Mouse (Mus musculus) forebrain, embryonic 14.5 days (tissue): ENCODE measurements around the gene 1700030J22Rik. TPM values are rescaled to one million over a fixed set of nuclear protein-coding genes. Genes with fewer than 3 reads are reported as not detected.
A peak's percentile ranks its signal among the peaks of the same experiment; 100 is the strongest.

Source experiments
- ATAC-seq: fragments of 200-750 bp; cut with Nextera tagmentation; 2 replicates; pipeline ENCODE4 v1.8.0; 2017; ENCODE audit warnings: mild to moderate bottlenecking, moderate library complexity
- DNase-seq: peaks from one replicate; pipeline ENCODE4 v3.0.0-alpha.2; 2015; ENCODE audit warnings: low spot score
- H3K27ac ChIP-seq: fragments of 300-500 bp; sonication (generic); 2 replicates; pipeline ENCODE4 v1.5.1; 2014; ENCODE audit warnings: low read depth, mild to moderate bottlenecking, control low read depth, low read length, moderate library complexity
- H3K27me3 ChIP-seq: fragments of 300-500 bp; sonication (generic); replicated peaks from 2 replicates; pipeline ENCODE4 v1.6.1; 2014; ENCODE audit warnings: low read length, control low read depth, mixed read lengths; ENCODE audit not compliant: control insufficient read depth, insufficient read depth
- H3K36me3 ChIP-seq: fragments of 300-500 bp; sonication (generic); 2 replicates; pipeline ENCODE4 v1.6.1; 2014; ENCODE audit warnings: low read length, control low read depth; ENCODE audit not compliant: control insufficient read depth, insufficient read depth
- H3K4me1 ChIP-seq: fragments of 300-500 bp; sonication (generic); 2 replicates; pipeline ENCODE4 v1.6.1; 2014; ENCODE audit warnings: antibody characterized with exemption, low read length, control low read depth; ENCODE audit not compliant: control insufficient read depth, insufficient read depth
- H3K4me2 ChIP-seq: fragments of 300-500 bp; sonication (generic); 2 replicates; pipeline ENCODE4 v1.6.1; 2014; ENCODE audit warnings: mild to moderate bottlenecking, control low read depth, low read length
- H3K4me3 ChIP-seq: fragments of 300-500 bp; sonication (generic); 2 replicates; pipeline ENCODE4 v1.5.1; 2014; ENCODE audit warnings: low read depth, low read length, control low read depth
- H3K9ac ChIP-seq: fragments of 300-500 bp; sonication (generic); 2 replicates; pipeline ENCODE4 v1.6.1; 2014; ENCODE audit warnings: mild to moderate bottlenecking, low read length, control low read depth, moderate library complexity
- H3K9me3 ChIP-seq: fragments of 300-500 bp; sonication (generic); replicated peaks from 2 replicates; pipeline ENCODE4 v1.6.1; 2016; ENCODE audit warnings: low read length, control low read depth, mixed read lengths; ENCODE audit not compliant: control insufficient read depth
- WGBS: fragments of 180-500 bp; shearing (Covaris S2); extraction: QIAGEN DNeasy Blood & Tissue Kit; methylation state at CpG from one replicate; pipeline ENCODE4 v1.1.7; 2014; 5-methylcytosine and 5-hydroxymethylcytosine counted together
- polyA plus RNA-seq: library from polyadenylated mRNA; unstranded; fragments of >200 nt; fragmentation: Nextera tagmentation; extraction: Ambion mirVana; gene quantifications from 2 replicates; pipeline ENCODE4 v1.2.1, GENCODE M21; 2014

The 1700030J22Rik gene
- polyA plus RNA-seq, 1 experiment from 2014 or later = 3.9 TPM

DNA sequence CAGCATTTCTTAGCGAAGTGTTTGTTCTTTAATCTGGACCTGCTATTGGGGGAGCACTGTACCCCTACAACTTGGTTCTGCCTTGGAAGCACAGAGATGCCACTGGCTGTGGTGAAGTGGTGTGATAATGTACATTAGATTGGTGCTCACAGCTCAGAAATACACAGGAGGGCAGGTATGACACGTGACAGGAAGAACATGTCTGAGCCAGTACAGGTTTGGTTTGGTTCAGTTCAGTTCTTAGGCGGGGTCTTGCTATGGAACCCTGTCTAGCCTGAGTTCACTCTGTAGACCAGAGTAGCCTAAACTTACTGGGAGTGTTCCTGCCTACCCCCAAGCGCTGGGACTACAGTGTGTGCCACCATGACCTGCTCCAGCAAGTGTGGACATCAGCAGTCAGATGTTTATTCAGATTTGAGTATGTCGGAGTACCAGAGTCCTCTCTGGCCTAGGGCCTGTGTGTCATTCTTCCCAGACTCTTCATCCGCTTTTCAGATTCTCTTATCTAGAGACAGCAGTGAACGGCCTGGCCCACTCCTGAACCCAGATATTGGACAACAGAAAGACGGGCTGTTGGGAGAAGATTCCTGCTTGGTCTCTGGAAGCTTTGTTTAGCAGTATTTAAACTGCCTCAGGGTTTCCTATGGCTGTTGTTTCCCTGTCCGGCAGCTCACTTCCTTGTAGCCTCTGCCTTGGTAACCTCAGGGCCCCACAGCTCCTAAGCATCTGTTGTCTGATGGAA is 33.4 kb downstream of the 1700030J22Rik start:
- no peak overlapping the region for H3K4me3 ChIP-seq
- peaks cover 8% of the 10 kb centered on the region for H3K4me1 ChIP-seq
- H3K4me2 ChIP-seq = no peak overlapping the region
- H3K27ac ChIP-seq = no peak overlapping the region
- ATAC-seq = no peak
- no peaks in the 10 kb centered on the region for H3K9me3 ChIP-seq
- no peak for DNase-seq
- no peaks in the 10 kb centered on the region for H3K27me3 ChIP-seq
- no peak overlapping the region for H3K9ac ChIP-seq
- 88% methylated on average over 9 of the region's 9 CpGs for WGBS
- 0 out of 2 replicates have a peak, but pooled peaks cover 7% of the 10 kb centered on the region for H3K36me3 ChIP-seq

DNA sequence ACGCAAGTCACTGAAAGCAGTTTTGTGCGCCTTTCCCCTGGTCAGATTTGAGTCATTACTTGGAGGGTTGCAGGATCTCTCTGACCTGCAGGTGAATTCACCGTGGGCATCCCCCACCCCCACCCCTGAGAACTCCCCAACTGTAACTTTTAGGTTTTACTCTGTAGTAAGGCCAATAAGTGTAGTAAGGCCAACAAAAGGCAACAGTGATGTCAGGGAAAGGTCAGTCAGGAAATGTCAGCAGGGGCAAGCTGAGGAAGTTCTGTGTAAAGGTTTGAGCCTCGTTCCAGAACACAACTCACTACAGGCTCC is 34.4 kb downstream of the 1700030J22Rik start:
- peak overlapping the region; percentile 94 for H3K4me3 ChIP-seq
- 12% methylated on average over 4 of the region's 4 CpGs for WGBS
- H3K27me3 ChIP-seq = no peaks in the 10 kb centered on the region
- peaks cover 8% of the 10 kb centered on the region for H3K4me1 ChIP-seq
- H3K4me2 ChIP-seq = peak overlapping the region; percentile 95
- peak overlapping the region; percentile 87 for H3K9ac ChIP-seq
- ATAC-seq (no peak), DNase-seq (no peak)
- no peak overlapping the region for H3K27ac ChIP-seq
- 0 out of 2 replicates have a peak, but pooled peaks cover 7% of the 10 kb centered on the region for H3K36me3 ChIP-seq
- no peaks in the 10 kb centered on the region for H3K9me3 ChIP-seq

DNA sequence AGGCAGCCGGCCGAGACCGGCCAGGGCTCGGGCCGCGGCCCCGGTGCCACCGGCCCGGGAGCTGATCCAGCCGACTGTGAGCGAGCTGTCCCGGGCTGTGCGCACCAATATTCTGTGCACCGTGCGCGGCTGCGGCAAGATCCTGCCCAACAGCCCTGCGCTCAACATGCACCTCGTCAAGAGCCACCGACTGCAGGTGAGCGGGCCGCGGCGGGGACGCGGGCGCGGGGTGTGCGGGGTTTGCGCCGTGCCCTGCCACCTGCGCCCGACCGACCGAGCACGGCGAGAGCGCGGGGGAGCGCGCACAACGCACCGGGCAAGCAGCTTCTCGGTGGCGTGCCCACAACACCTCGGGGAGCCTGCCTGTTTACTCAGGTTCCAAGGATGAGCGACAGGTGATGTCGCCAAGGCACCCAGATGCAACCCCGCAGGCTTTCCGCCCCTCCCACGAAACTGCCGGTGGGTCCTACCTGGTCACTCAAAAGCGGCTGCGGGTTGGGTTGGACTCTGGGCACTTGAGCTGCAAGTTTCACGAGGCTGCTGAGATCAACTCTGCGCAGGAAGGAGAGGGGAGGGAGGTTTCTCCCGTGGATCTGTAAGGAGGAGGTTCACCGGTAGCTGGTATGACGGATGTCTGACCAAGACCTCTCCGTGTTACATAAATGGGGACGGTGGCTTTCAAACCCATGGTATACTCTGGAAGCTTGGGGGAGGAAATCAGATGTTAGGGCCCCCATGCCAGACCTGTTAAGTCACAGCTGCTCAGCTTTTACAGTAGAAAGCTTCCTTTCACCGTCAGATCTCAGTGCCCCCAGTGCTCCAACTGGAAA is 35.0 kb downstream of the 1700030J22Rik start:
- Histone ChIP-seq H3K9ac (peak overlapping the region; percentile 87), H3K4me1 (peaks cover 8% of the 10 kb centered on the region), H3K9me3 (no peaks in the 10 kb centered on the region), H3K27me3 (no peaks in the 10 kb centered on the region), H3K4me3 (peak overlapping the region; percentile 94), H3K4me2 (peak overlapping the region; percentile 95), H3K27ac (peak overlapping the region; percentile 55; the same call in 1 of the 2 replicates), H3K36me3 (0 out of 2 replicates have a peak, but pooled peaks cover 10% of the 10 kb centered on the region)
- DNase-seq (peak; percentile 19), ATAC-seq (peak; percentile 79)
- WGBS = under 1% methylated on average over 55 of the region's 62 CpGs

DNA sequence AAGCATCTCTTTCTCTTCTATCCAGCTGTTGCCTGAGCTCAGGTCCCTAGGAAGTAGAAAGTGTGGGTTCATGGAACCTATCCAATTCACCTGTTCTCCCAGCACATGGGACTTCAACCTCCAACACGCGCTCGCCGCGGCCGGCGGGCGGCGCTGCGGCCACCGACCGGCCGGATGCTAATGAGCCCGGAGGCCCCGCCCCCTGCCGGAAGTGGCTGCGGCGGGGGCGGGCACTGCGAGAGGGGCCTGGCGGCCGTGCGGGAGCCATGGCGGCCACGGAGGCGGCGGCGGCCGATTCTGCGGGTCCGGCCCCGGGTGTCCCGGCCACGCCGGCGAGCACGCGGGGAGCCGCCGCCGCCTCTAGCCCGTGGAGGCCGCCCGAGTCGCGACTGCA is 35.6 kb downstream of the 1700030J22Rik start, which contains the start of gene Atmin:
Gene Atmin (plus strand): TSS at position 233 of the 394 bp plus-strand sequence.
- WGBS = 0% methylated on average over 23 of the region's 46 CpGs
- Histone ChIP-seq H3K36me3 (peaks cover 14% of the 10 kb centered on the region; the same call in 1 of the 2 replicates), H3K4me1 (peaks cover 8% of the 10 kb centered on the region), H3K9ac (peak within 1 kb of the TSS; percentile 87), H3K27me3 (no peaks in the 10 kb centered on the region), H3K27ac (peak within 1 kb of the TSS; percentile 55; the same call in 1 of the 2 replicates), H3K9me3 (no peaks in the 10 kb centered on the region), H3K4me3 (peak within 1 kb of the TSS; percentile 94), H3K4me2 (peak within 1 kb of the TSS; percentile 95)
- DNase-seq (peak; percentile 92), ATAC-seq (peak; percentile 92)

DNA sequence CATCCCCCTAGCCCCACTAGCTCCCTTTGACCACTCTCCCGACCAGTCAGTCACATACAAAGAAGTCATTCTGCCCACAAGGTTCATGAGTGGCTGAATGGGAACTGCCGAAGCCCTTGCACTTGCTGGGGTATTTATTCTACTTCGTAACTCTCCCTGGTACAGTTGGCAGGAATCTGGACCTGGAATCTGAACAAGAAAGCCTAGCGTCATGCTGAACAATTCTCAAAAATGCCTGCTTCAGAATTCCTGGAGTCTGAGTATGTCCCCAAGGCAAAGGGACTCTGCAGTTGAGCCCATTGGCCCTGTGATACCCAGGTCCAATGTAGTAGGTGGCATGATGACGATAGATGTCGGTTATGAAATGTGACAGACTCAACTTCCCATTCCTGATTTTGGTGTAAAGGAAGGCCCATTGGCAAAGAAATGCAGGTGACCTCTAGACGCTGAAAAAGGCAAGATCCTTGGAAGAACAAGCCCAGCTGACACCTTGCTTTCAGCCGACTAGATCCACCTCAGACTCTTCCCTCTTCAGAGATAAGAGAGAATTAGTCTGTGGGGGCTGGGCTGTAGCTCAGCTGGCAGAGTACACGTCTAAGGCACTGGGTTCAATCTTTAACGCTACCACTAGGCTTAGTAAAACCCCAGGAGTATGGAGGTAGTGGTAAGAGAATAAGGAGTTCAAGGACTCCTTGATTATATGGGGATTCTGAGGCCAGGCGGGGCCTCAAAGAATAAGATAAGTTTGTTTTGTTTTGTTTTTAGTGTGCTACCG is 36.3 kb downstream of the 1700030J22Rik start:
- H3K4me1 ChIP-seq = peaks cover 8% of the 10 kb centered on the region
- no peaks in the 10 kb centered on the region for H3K27me3 ChIP-seq
- no peak overlapping the region for H3K27ac ChIP-seq
- no peak overlapping the region; the same call in 1 of the 2 replicates for H3K4me2 ChIP-seq
- 82% methylated on average over 12 of the region's 12 CpGs for WGBS
- DNase-seq = no peak
- ATAC-seq = peak; percentile 18; the same call in 1 of the 2 replicates
- H3K9me3 ChIP-seq = no peaks in the 10 kb centered on the region
- peaks cover 20% of the 10 kb centered on the region; the same call in 1 of the 2 replicates for H3K36me3 ChIP-seq
- H3K4me3 ChIP-seq = no peak overlapping the region; the same call in 1 of the 2 replicates
- H3K9ac ChIP-seq = no peak overlapping the region

DNA sequence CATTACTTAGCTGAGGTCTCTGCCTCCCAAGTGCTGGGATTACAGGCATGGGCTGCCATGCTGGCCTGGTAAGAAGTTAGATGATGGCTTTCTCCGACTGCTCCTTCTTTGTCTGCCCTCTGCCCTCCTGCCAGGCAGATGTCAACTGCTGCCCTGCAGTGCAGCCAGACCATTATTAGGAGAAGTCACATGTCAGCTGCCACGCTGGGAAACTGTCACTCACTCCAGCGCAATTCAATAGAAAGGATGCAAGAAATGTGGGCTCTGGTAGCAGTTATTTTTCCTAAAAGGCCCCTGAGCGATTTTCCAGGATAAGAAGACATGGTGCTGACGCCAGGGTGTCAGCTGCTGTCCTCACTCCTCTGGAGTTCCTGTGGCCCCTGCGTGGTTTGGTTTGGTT is 43.3 kb downstream of the 1700030J22Rik start:
- no peak for DNase-seq
- Histone ChIP-seq H3K36me3 (peaks cover 55% of the 10 kb centered on the region), H3K4me2 (no peak overlapping the region), H3K4me1 (no peaks in the 10 kb centered on the region), H3K27me3 (no peaks in the 10 kb centered on the region), H3K27ac (no peak overlapping the region), H3K4me3 (no peak overlapping the region), H3K9ac (no peak overlapping the region), H3K9me3 (no peaks in the 10 kb centered on the region)
- no peak for ATAC-seq
- WGBS = 53% methylated on average over 6 of the region's 6 CpGs

DNA sequence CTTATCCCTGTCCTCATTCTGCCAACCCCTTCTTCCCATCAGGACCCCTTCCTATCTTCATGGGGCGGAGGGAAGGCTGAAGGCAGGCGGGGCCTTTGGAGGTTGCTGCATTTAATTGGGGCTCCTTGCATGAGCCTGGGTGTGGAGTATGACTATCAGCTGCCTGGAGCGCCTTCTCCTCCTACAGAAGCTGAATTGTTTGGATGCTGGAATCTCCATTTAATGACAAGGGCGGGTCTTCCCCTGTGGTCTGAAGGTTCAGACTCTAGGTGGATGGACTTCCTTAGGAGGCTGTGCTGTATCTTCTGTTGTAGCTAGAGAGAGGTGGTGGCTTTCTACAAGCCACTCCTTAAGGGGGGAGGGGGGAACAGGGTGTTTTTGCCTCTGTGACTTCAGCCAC is 43.8 kb downstream of the 1700030J22Rik start:
- Histone ChIP-seq H3K36me3 (peaks cover 55% of the 10 kb centered on the region), H3K27me3 (no peaks in the 10 kb centered on the region), H3K4me3 (no peak overlapping the region), H3K4me2 (no peak overlapping the region), H3K9me3 (no peaks in the 10 kb centered on the region), H3K9ac (no peak overlapping the region), H3K4me1 (no peaks in the 10 kb centered on the region), H3K27ac (no peak overlapping the region)
- WGBS = 91% methylated on average over 4 of the region's 4 CpGs
- ATAC-seq (no peak), DNase-seq (no peak)

DNA sequence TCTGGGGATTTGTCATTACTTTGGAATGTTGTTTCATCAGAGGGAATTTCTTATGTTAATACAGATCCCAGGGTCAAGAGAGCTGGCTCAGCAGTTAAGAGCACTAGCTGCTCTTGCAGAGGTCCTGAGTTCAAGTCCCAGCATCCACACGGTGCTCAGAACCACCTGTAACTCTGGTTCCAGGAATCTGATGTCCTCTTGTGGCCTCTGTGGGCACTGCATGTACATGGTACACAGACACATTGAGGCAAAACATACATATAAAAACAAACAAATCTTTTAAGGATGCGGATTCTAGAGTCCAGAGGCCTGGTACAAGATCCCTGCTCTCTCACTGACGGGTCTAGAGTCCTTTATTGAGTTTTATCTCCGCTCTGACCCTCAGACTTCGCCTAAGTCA is 50.2 kb downstream of the 1700030J22Rik start:
- ATAC-seq = no peak
- H3K36me3 ChIP-seq = peaks cover 40% of the 10 kb centered on the region
- no peaks in the 10 kb centered on the region for H3K27me3 ChIP-seq
- no peaks in the 10 kb centered on the region for H3K9me3 ChIP-seq
- no peak for DNase-seq
- H3K27ac ChIP-seq = no peak overlapping the region
- no peak overlapping the region for H3K4me3 ChIP-seq
- 89% methylated on average over 5 of the region's 5 CpGs for WGBS
- no peak overlapping the region for H3K4me2 ChIP-seq
- no peaks in the 10 kb centered on the region for H3K4me1 ChIP-seq
- no peak overlapping the region for H3K9ac ChIP-seq
